Mouse (Mus musculus) liver, embryonic 11.5 days (tissue): ENCODE measurements around the gene Psmc4. TPM values are rescaled to one million over a fixed set of nuclear protein-coding genes. Genes with fewer than 3 reads are reported as not detected.

ENCODE experiments used
- ATAC-seq: fragments of 200-750 bp; cut with Nextera tagmentation; replicated peaks from 2 replicates; pipeline ENCODE4 v1.8.0; 2017; ENCODE audit warnings: moderate number of reproducible peaks, mild to moderate bottlenecking, moderate TSS enrichment, moderate library complexity; ENCODE audit not compliant: low FRiP score
- DNase-seq: peaks from one replicate; pipeline ENCODE4 v3.0.0-alpha.2; 2017; ENCODE audit warnings: low spot score
- H3K27ac ChIP-seq: fragments of 300-500 bp; sonication (generic); 2 replicates; pipeline ENCODE4 v1.5.1; 2014; ENCODE audit warnings: mild to moderate bottlenecking, low read depth, low read length, control low read depth
- H3K27me3 ChIP-seq: fragments of 300-500 bp; sonication (generic); replicated peaks from 2 replicates; pipeline ENCODE4 v1.6.1; 2014; ENCODE audit warnings: low read length, mixed read lengths; ENCODE audit not compliant: control insufficient read depth, insufficient read depth
- H3K36me3 ChIP-seq: fragments of 300-500 bp; sonication (generic); 2 replicates; pipeline ENCODE4 v1.6.1; 2014; ENCODE audit warnings: mild to moderate bottlenecking, low read length, moderate library complexity, mixed read lengths; ENCODE audit not compliant: control insufficient read depth, insufficient read depth
- H3K4me1 ChIP-seq: fragments of 300-500 bp; sonication (generic); replicated peaks from 2 replicates; pipeline ENCODE4 v1.6.1; 2014; ENCODE audit warnings: low read length, mixed read lengths; ENCODE audit not compliant: control insufficient read depth, insufficient read depth
- H3K4me2 ChIP-seq: fragments of 300-500 bp; sonication (generic); 2 replicates; pipeline ENCODE4 v1.6.1; 2014; ENCODE audit warnings: mild to moderate bottlenecking, control low read depth, moderate library complexity
- H3K4me3 ChIP-seq: fragments of 300-500 bp; sonication (generic); 2 replicates; pipeline ENCODE4 v1.5.1; 2014; ENCODE audit warnings: low read depth, low read length, control low read depth
- H3K9ac ChIP-seq: fragments of 300-500 bp; sonication (generic); 2 replicates; pipeline ENCODE4 v1.6.1; 2014; ENCODE audit warnings: low read depth, low read length, control low read depth
- H3K9me3 ChIP-seq: fragments of 300-500 bp; sonication (generic); 2 replicates; pipeline ENCODE4 v1.6.1; 2016; ENCODE audit warnings: low read length, inconsistent platforms, mixed read lengths; ENCODE audit not compliant: control insufficient read depth
- WGBS: fragments of 180-500 bp; shearing (Covaris S2); extraction: QIAGEN DNeasy Blood & Tissue Kit; methylation state at CpG from one replicate; pipeline ENCODE4 v1.1.7; 2014; 5-methylcytosine and 5-hydroxymethylcytosine counted together
- polyA plus RNA-seq: library from polyadenylated mRNA; unstranded; fragments of >200 nt; fragmentation: Nextera tagmentation; extraction: Ambion mirVana; gene quantifications from 2 replicates; pipeline ENCODE4 v1.2.1, GENCODE M21; 2014

Psmc4 gene
- polyA plus RNA-seq, 1 experiment from 2014 or later, result 291 TPM

DNA sequence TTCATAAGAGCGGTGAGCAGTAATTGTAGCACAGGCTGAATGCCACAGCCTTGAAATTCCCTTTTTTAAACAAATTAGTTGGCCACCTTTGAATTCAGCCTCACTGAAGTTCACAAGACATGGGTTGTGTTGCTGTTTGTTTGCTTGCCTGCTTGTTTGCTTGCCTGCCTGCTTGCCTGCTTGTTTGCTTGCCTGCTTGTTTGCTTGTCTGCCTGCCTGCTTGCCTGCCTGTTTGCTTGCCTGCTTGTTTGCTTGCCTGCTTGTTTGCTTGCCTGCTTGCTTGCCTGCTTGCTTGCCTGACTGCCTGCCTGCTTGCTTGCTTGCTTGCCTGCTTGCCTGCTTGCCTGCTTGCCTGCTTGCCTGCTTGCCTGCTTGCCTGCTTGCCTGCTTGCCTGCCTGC, 10.1 kb upstream of the Psmc4 start:
- Histone ChIP-seq H3K4me3 (no peak overlapping the region), H3K9ac (no peak overlapping the region), H3K27me3 (no peaks in the 10 kb centered on the region), H3K4me2 (no peak overlapping the region), H3K27ac (no peak overlapping the region), H3K36me3 (no peaks in the 10 kb centered on the region), H3K9me3 (no peaks in the 10 kb centered on the region), H3K4me1 (no peaks in the 10 kb centered on the region)
- WGBS, result 81% methylated on average over 1 of the region's 1 CpGs
- no peak for ATAC-seq
- DNase-seq, result no peak

DNA sequence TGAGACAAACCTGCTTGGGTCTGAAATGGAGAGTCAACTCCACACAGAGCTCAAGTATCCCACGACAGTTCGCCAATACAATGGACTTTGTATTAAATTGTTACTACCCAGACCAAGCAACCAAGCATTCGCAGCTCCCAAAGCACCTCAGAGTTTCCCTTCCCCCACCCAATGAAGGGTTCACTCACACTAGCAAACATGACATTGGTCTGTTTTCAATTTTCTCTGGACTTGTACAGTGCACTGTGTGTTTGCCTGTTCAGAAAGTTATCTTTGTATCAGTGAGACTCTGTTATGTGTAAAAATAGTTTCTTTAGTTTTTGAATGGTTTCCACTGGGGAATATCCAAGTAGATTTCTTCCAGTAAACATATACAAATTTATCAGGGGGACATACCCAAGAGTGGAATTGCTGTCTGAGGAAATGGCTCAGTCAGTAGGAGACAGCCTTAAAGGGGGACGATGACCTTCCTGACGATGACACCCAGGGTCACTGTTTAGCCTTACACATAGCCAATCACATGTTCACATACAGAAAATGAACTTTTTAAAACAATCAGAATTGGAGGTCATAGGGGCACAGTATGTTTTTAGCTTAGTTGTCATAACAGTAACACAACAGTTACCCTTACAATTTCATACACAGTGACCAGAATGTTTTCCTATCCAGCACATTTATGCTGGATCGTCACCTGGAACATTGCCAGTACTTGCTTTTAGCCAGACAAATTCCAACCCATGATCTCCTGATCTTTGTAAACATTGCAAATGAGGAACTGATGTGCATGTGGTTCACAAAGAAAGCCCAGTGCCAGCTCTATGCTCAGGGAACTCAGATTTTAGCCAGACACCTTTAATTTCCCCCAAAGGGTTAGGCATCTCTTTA, 3.4 kb upstream of the Psmc4 start:
- H3K27ac ChIP-seq, result no peak overlapping the region
- no peaks in the 10 kb centered on the region for H3K27me3 ChIP-seq
- no peak overlapping the region for H3K4me3 ChIP-seq
- DNase-seq (no peak), ATAC-seq (no peak)
- WGBS, result 81% methylated on average over 6 of the region's 6 CpGs
- H3K4me1 ChIP-seq, result peaks cover 3% of the 10 kb centered on the region; the same call in 1 of the 2 replicates
- no peak overlapping the region for H3K9ac ChIP-seq
- H3K4me2 ChIP-seq, result no peak overlapping the region
- H3K9me3 ChIP-seq, result no peaks in the 10 kb centered on the region
- peaks cover 3% of the 10 kb centered on the region; the same call in 1 of the 2 replicates for H3K36me3 ChIP-seq

DNA sequence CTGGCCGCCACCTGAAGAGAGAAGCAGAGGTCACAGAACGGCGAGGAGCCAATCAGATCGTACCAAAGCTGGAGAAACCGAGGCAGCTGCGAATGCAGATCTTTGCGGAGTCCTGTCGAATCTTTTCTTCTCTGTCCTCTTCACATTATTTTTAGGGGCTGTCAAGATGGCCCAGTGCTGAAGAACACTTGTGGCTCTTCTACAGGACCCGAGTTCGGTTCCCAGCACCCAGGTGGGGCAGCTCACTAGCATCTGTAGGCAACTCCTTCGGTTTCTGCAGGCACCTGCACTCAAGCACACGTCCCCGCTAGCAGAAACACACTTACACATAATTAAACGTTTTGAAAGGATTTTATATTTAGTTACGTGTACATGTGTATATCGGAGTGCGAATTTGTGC, 683 bp upstream of the Psmc4 start:
- H3K4me2 ChIP-seq, result peak overlapping the region; percentile 49
- no peak overlapping the region for H3K27ac ChIP-seq
- no peak for DNase-seq

DNA sequence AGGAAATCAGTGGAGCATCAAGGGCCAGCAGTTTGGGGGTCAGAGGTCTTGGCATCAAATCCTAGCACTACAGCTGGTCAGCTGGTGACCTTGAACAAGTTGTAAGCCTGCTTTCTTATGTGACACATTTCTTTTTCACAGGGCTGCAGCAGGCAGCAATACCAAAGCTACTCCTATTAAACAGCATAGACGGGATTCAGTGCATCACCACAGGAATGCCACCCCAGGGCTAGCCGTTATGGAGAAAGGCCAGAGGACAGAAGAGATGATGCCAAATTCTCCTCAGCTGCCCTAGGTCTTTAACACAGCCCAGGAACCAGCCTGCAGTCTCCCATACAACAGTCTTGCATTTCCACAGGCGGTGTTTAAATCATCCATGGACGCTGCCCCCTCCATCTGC, 5.4 kb downstream of the Psmc4 start:
- Histone ChIP-seq H3K9me3 (no peaks in the 10 kb centered on the region), H3K9ac (no peak overlapping the region), H3K36me3 (peaks cover 59% of the 10 kb centered on the region), H3K27ac (no peak overlapping the region), H3K27me3 (no peaks in the 10 kb centered on the region), H3K4me1 (peaks cover 3% of the 10 kb centered on the region; the same call in 1 of the 2 replicates), H3K4me3 (no peak overlapping the region), H3K4me2 (no peak overlapping the region)
- 83% methylated on average over 4 of the region's 4 CpGs for WGBS
- DNase-seq (no peak), ATAC-seq (no peak)

More for the DNA sequence above, 683 bp upstream of the Psmc4 start:
- Histone ChIP-seq H3K4me3 (no peak overlapping the region), H3K9me3 (no peaks in the 10 kb centered on the region), H3K27me3 (no peaks in the 10 kb centered on the region), H3K36me3 (peaks cover 26% of the 10 kb centered on the region), H3K4me1 (peaks cover 3% of the 10 kb centered on the region; the same call in 1 of the 2 replicates), H3K9ac (peak overlapping the region; percentile 36; the same call in 1 of the 2 replicates)
- 0 out of 2 replicates have a peak, but pooled peaks have one; percentile 2 for ATAC-seq
- WGBS, result 56% methylated on average over 17 of the region's 17 CpGs

DNA sequence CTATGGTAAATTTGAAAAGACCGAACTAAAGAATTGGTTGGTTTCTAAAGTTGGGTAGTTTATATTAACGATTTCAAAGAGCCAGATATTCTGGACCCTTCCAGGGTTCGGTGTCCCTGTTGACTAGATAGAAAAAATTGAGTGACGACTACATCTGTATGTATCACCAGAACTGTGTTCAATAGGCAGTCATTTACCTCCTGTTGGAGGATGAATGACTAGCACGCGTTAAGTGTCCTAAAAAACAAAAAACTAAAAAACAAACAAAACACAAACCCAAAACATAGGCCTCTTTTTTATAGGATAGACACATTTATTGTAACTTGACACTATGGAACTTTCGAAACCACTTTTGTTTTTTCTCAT, 35.5 kb downstream of the Psmc4 start:
- Histone ChIP-seq H3K9me3 (no peaks in the 10 kb centered on the region), H3K27ac (no peak overlapping the region), H3K9ac (peak overlapping the region; percentile 71), H3K27me3 (no peaks in the 10 kb centered on the region), H3K36me3 (peaks cover 5% of the 10 kb centered on the region; the same call in 1 of the 2 replicates), H3K4me3 (peak overlapping the region; percentile 61), H3K4me2 (peak overlapping the region; percentile 87), H3K4me1 (peaks cover 2% of the 10 kb centered on the region; the same call in 1 of the 2 replicates)
- 24% methylated on average over 7 of the region's 7 CpGs for WGBS
- DNase-seq (no peak), ATAC-seq (peak; percentile 55)

DNA sequence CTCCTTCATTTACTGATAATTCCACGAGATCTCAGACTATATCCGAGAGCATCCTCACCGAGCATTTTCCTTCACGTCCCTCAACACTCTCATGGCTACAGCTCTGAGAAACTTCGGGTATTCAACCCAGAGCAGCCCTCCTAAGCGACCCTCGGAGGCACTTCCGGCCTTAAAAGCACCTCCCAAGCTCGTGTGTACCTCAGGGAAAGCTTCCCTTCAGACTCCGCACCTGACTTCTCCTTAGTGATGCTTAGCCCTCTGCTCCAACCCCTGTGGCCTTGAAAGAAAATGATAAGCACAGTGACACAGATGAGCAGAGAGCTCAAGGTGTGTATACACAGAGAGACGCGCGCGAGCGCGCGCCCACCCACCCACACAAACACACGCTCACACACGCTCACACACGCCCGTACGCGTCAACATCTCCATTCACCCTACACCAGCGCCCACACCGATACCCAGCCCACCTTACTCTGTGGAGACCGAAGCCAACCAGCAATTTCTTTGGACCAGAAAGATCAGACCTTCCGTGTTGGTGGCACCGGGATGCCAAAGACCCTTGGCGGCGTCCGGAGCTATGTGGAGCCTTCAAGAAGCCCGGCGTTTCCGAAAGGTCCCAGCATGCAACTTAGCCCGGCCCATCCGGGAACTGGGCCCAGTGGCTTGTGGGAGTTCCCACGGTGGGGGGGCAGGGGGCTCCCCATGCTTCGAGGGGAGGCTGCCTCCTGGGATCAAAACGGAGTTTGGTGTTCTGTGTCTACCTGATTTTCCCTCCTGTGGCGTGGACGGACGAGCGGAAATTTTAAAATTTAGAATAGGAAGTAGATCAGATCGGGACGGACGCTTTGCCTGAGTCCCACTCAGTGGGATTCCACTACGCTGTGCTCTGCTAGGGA, 36.1 kb downstream of the Psmc4 start, which contains the start of gene Zfp850:
Gene Zfp850 (minus strand): TSS at position 567 of the 896 bp plus-strand sequence.
- Histone ChIP-seq H3K27me3 (no peaks in the 10 kb centered on the region), H3K4me2 (peak within 1 kb of the TSS; percentile 87), H3K4me1 (peaks cover 2% of the 10 kb centered on the region; the same call in 1 of the 2 replicates), H3K4me3 (peak within 1 kb of the TSS; percentile 61), H3K9me3 (no peaks in the 10 kb centered on the region), H3K9ac (peak within 1 kb of the TSS; percentile 71), H3K36me3 (peaks cover 5% of the 10 kb centered on the region; the same call in 1 of the 2 replicates), H3K27ac (peak within 1 kb of the TSS; percentile 25; the same call in 1 of the 2 replicates)
- ATAC-seq (peak; percentile 92), DNase-seq (peak; percentile 84)
- WGBS, result under 1% methylated on average over 47 of the region's 47 CpGs

DNA sequence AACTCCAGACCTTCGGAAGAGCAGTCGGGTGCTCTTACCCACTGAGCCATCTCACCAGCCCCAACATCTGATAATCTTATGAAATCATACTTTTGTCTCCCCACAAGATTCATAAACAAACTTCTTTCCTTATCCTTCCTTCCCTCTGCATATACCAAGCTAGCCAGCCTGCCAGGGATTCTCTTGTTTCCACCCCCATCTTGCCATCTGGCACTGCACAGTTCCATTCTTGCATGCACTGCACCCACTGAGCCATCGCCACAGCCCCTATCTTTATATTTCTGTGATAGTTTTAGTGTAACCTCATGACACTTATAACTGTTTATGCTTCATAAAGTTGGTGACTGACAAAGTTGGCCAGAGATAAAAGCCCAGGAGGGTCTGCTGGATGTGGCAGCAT, 39.6 kb downstream of the Psmc4 start:
- H3K4me2 ChIP-seq, result no peak overlapping the region
- no peaks in the 10 kb centered on the region for H3K27me3 ChIP-seq
- H3K4me3 ChIP-seq, result no peak overlapping the region
- DNase-seq (no peak), ATAC-seq (no peak)
- H3K4me1 ChIP-seq, result peaks cover 2% of the 10 kb centered on the region; the same call in 1 of the 2 replicates
- no peak overlapping the region for H3K9ac ChIP-seq
- H3K9me3 ChIP-seq, result no peaks in the 10 kb centered on the region
- H3K36me3 ChIP-seq, result peaks cover 13% of the 10 kb centered on the region; the same call in 1 of the 2 replicates
- no peak overlapping the region for H3K27ac ChIP-seq
- WGBS, result 93% methylated on average over 3 of the region's 3 CpGs
